Mouse (Mus musculus) cerebellum, adult 2 months (tissue): ENCODE results near the gene Dnajb7.

ENCODE experiments used
- CTCF ChIP-seq: fragments of 200-500 bp; IDR thresholded peaks from 2 replicates; pipeline ENCODE4 v1.5.1; 2011; ENCODE audit warnings: low read depth, mild to moderate bottlenecking, control low read depth, low read length, moderate library complexity, borderline replicate concordance; ENCODE audit not compliant: insufficient read depth
- POLR2A ChIP-seq: fragments of 200-500 bp; IDR thresholded peaks from 2 replicates; pipeline ENCODE4 v1.6.1; 2011; ENCODE audit warnings: low read length, control low read depth, borderline replicate concordance; ENCODE audit not compliant: insufficient read depth

DNA sequence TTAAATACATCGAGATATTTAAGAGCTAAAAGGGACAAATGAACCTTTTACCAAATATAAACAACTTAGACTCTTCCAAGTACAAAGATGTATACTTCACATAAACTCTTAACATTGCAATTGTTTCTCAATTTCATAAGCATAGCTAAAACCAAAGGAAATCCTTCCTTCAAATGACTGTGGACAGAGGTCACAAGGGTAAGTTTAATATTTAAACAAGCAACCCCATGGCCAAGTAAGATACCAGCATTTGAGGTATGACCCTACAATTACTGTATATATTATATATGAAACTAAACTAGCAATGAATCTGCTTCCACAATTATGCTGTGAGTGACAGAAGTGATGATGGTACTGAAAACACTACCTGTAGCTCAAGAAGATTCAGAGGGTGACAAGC, 43.8 kb downstream of the Dnajb7 start:
- TF ChIP-seq CTCF = no peak
- TF ChIP-seq POLR2A = no peak
